Mouse (Mus musculus): ENCODE results near the gene Ring1.

- TF ChIP-seq CTCF (IDR thresholded peaks at IDR 0.05) = no peak
- TF ChIP-seq EP300 (IDR thresholded peaks at IDR 0.05) = no peak
These were observed 802 bp downstream of the Ring1 start for GRCm38 (mm10) chr17:34023678-34024077.

Measured in lung, postnatal 0 days (tissue).